Mouse (Mus musculus) kidney, adult 18-20 months (tissue): ENCODE data around the gene Jazf1.

Source experiments
- DNase-seq: peaks from one replicate; pipeline ENCODE4 v3.0.0; 2021

Gene Jazf1

DNA sequence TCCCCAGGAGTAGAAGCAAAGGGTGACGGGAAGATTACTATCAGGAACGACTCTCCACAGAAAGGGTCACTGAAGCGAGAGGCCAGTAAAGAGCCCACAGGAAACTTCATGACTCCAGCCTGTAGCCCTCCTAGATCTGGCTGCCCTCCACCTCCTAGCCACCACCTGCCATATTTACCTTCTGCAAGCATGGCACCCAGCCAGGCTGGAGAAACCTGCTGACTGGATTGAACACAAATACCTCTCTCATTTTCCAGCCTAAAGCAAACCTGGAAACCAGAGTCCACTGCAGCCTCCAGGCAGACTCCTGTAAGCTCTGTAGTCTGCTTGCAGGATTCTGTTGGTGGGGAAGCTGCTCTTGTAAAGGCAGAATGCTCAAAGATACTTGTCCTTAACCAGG is 62.4 kb downstream of the Jazf1 start:
- peak; percentile 7 for DNase-seq

DNA sequence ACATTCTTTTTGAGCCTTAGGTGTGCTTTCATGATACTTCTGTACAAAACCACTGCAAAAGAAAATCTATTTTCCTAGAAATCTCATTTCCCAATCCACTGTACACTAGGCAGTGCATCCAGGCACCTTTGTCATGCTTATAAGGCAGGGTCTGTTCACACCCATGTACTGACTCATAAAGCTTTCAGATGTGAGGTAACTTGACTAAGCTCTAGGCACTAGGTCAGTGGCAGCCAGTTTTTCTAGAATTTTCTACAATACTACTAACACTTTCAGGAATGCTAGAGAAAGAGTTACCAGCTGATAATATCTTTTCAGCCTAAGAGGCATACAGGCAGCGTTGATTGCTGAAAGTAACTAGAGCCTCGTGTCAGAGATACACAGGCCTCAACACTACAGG is 62.9 kb downstream of the Jazf1 start:
- DNase-seq, result no peak

DNA sequence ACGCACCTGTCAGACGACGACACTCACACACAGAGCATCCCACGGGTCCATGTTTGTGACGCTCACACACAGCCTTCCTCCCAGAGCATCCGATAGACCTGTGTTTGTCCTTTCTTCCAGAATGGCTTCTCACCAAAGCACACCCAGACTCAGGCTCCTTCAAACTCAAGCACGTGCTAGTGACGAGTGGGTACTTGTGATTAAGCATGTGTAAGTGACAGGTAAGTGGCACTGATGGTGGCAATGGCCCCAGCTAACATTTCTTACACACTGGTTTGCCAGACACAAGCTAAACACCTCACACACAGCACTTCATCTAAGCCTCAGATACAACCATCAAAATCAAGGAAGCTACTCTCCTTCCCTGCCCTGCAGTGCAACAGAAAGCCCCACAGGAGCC is 77.6 kb downstream of the Jazf1 start:
- no peak for DNase-seq

DNA sequence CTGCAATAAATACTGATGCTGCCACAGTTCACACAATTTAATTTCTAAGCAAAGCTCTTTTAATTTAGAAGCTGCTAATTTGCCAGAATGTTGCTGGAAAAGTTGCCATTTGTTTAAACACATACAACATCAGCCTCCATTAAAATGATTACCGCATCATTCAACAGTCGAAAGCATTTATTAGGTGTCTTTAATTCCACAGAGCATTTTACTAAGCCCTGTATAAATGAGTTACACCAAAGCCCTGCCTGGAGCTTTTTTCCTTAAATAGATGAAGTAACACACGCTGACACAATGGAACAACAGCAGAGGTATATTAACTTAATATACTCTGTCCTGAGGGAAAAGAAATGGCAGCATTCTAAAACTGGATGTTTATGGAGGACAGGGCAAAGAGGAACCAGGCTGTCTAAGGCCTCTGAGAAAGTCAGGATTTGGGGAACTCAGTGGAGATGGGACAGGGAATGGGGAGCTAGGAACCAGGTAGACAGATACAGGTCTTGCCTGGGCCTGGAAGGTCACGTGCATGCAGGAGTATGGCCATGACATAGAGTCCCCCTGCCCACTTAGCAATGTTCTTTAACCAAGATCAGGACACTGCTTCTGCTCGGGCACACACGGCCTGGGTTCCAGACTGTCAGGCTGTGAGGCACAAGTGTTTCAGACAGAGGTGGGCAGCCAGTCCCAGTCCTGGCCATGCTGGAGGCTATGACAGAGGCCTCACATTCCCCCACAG is 80.4 kb downstream of the Jazf1 start:
- no peak for DNase-seq

DNA sequence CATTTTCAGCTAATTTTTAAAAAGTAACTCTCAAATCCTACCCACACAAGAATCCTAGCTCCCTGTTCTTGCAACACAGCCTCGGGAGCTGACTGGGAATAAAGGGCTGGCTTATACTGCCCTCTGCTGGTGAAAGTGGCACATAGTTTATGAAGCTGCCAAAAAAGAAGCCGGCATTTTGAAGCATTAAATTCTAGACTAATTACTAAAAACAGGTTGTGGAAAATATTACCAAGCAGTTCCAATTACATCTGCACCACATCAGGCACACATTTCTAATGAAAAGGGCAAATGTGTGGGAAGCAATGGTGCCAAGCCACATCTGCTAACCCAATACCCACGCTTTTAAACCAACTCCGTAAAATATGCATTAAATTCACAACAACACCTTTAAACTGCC is 81.0 kb downstream of the Jazf1 start:
- DNase-seq, result no peak

DNA sequence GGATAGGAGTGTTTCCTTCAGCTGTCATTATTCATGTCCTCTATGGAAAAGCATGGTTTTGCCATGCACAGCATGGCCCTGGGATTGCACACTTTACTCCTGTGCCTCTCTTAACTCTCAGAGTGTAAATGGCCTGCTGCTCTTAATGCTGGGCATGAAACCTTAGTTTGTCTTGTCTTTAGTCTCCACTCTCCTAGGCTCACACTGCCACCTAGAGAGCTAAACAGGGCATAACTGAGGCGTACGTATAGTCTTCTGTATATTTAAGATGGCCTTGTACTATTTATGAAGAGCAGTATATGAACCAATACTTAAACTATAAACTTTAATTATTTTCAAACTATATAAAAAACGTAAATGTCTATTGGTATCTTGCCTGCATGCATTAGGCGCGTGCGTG is 86.3 kb downstream of the Jazf1 start:
- DNase-seq, result no peak

DNA sequence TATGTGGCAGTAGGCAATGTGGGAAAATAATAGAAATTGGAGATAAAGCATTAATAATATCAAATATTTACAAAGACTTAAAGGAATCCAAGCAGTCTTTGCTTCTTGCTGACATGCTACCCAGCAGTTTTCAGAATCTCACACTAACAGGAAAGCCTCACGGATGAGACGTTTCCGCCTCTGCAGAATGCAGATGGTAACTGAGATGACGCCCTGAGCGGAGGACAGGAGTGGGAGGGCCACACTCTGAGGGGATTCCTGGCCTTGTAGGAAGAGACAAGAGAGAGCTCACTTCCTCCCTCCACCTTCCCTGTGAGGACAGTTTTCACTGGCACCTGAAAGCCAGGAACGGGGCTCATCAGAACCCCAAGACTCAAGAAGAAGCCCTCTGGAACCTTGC is 88.9 kb downstream of the Jazf1 start:
- no peak for DNase-seq

DNA sequence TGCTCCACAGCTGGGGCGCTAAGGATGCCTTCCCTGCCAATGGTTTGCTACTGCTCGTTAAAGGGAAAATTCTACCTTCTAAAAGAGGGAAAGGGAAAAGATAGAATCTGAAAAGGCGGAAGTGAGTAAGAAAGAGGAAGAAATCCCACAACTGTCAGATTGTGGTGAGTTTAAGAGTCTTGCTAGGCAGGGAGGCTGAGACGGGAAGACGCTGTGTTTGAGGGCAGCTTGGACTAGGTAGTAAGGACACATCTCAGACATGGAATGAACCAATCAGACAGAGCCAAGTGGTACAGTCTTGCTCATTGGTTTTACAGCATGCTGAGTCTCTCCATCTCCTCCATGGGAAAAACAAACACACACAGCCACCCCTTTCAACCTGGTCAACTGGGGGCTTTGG is 95.1 kb downstream of the Jazf1 start:
- no peak for DNase-seq

DNA sequence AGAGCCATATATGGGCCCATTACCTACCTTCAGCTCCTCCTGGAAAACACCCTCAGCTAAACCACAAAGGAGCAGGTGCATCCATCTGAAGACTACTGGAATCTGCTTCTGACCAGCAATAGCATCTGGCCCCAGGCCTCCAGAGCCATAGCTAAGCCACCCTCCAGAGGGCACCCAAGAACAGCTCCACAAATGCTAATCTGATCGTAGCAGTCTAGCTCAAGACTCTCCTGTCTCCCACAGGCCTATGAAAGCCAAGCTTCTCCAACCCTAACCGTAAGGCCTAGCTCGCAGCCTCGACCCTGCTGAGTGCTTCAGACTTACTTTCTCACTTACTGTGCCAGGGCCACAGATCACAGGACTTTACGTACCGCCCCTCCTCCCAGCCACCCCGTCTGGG is 96.3 kb downstream of the Jazf1 start:
- DNase-seq, result no peak

DNA sequence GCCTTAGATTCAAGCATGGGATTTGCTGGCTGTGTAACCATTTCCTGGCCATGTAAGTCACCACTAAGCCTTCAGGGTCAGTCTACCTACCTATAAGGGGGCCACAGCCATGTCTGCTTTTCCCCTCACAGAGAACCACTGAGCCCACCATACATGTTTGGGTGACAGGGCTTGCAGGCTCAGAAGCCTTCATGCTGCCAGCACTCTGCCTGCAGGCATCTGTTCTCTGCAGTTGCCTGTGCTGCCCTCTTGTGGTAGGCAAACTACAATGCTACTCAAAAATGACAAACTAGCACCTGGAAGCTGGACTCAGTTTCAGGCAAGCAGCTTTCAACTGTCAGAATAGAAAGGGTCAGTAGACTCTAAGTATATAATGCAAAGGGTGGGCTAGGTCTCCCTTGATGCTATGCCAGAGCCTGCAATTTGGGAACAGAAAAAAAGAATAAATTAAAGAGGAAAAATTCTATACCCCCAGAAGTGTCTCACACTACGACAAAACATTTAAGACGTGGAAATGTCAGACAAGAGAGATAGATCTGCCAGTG is 98.6 kb downstream of the Jazf1 start:
- peak; percentile 54 for DNase-seq

DNA sequence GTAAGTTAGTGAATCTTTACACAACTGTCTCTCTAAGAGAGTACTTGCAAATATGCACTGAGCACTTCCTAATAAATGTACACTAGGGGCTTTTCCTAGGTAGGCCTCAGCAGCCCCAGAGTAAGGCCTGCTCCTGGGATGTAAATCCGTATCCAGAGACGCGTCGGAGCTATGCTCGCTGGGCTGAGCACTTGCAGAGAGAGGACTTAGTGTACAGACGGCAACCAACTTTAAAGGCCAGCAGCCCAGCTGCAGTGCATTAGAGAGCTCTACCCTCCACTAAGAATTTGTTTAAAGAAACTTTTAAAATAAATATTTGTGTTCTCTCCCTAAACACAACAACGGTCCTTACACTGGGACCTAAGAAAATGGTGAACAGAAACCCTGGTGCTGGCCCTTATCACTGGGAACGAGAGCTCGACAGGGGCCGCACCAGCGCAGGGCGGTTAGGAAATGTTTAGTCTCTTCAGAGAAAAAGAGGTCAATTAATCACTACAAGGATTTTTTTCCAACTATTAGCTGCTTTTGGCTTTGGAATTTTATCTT is 100.0 kb downstream of the Jazf1 start:
- no peak for DNase-seq

DNA sequence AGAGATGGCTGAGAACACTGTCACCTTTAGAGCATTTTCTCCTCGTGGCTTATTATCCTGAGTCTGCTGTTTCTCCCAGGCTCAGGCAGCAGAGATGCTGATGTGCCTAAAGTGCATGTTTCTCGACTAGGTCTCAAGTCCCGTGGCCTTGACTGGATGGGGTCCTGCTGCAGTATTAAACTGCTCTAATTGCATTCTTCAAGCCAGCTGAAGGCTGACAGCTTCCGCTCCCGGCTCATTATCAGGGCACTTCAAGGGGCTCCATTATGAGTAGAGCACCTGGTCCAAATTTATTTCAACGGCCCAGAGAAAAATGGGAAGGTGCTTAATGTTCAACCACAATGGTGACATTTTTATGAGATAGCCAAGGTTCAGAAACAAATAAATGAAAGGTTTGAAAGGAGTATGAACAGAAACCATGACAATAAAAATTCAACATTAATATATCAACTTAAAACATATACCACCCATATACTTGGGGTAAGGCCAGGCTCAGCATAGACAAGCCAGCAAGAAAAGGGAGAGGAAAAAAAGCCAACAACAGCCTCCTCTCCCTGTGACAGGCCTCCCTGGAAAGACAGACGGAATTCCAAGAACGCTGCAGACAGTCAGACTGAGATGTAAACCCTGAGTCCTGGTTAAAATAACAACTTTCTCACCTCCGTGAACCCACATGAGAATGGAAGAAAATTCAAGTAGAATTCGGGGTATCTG is 100.7 kb downstream of the Jazf1 start:
- no peak for DNase-seq

DNA sequence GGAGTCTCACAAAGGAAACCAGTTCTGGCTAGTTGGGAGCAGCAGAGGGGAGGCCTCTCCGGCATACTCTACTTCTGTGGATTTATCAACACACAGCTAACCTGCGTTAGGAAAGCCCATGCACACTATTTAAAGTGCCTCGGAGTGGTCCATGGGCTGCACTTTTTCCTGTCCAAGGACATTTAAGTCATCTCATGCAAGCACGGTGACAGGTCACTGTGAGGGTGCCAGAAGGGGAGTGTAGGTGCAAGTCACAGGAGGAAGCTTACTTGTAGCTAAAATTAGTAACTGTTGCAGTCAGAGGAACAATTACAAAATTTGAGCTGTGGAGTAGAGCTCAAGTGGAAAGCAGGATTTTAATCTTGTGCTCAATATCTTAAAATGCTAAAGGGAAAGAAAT is 102.4 kb downstream of the Jazf1 start:
- DNase-seq, result no peak

DNA sequence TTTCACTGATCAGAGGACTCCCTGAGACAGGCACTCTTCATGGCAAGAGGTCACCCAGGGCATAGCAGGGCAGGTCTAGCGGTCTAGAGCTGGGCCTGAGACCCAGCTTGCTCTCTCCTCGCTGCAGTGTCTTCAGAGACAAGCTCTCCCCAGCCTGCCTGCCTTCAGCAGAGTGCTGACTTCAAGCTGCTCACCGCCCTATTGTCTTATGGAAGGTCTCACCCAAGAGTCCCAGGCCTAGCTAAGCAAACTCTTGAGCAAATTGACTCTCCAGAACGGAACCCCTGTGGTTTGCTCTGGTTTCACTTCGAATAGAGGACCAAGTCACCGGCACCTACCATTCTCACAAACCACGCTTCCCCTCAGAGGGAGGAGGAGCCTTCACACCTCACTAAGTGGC is 103.1 kb downstream of the Jazf1 start:
- no peak for DNase-seq

DNA sequence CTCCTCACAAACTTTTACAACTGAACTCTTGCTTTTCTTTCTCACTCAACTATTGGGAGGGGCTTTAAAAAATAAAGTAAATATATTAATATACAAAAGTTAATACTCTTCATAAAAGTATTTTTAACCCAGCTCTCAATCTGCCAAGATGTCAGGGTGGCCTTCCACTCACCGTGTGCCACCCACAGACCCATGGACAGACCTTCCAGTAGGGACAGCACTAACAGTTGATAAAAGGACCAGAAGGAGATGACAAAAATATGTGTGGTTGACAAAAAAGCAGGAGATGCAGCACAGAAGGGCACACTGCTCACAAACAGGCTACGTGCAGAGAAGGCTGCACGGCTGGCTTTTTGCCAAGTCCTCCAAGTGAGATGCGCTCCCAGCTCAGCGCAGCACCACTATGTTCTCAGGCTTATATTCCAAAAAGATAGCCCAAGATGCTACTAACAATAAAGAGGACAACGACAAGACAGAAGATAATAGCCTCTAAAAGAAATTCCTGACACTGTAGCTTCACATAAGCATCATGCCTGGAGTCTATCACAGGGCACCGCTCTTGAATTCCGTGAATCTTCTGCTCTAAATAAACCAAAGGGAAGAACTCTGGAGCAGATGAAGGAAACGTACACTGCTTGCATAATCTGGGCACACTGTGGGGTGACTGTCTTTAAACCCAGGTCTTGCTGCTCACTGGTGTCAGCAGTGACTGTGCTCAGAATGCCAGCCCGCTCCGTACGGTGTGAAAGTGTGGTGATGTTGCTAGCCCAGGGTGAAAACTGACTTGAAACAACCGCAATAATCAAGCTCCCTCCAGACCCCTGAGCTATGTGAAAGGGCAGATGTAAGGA is 104.4 kb downstream of the Jazf1 start:
- no peak for DNase-seq

DNA sequence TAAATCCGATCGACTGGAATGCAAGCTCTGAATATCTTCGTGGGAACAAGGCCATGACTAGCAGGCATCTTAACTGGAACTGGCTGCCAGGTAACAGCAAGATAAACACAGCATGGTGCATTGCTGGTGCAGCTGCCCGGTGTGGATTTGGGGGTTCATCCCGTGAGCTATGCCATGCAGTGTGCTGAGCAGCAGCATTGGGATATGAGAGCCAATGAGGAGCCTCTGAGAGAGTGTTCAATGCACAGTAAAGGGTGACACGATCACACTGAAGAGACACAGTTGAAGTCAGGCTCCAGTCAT is 105.0 kb downstream of the Jazf1 start:
- DNase-seq, result no peak

DNA sequence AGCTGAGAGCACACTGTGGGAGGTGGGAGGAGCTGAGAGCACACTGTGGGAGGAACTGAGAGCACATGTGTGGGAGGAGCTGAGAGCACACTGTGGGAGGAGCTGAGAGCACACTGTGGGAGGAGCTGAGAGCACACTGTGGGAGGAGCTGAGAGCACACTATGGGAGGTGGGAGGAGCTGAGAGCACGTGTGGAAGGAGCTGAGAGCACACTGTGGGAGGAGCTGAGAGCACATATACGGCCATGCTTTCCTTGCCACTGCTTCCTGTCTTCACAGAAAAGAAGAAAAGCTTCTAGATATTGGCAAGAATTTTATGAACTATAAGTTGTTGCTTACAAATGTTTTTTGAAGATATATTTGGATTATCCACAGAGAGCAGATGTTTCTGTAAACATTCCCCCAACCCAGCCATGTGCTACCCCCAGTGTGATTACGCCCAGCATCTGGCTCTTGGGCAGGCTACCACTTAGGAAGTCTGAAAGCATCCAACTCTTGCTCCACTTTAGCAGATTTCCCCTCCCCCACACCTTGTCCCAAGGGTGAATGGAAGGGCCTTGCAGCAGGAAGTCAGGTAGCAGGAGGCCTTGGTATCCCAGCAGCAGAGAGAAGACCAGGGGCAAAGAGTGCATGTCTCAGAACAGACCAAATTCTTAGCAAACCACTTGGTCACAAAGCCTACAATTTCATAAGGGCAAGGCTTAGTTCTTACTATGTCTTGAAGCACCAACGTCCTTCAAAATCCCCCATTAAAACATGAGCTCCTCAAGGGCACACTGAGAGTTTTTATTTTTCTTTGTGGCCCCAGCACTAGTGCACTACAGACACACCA is 105.6 kb downstream of the Jazf1 start:
- DNase-seq, result no peak

DNA sequence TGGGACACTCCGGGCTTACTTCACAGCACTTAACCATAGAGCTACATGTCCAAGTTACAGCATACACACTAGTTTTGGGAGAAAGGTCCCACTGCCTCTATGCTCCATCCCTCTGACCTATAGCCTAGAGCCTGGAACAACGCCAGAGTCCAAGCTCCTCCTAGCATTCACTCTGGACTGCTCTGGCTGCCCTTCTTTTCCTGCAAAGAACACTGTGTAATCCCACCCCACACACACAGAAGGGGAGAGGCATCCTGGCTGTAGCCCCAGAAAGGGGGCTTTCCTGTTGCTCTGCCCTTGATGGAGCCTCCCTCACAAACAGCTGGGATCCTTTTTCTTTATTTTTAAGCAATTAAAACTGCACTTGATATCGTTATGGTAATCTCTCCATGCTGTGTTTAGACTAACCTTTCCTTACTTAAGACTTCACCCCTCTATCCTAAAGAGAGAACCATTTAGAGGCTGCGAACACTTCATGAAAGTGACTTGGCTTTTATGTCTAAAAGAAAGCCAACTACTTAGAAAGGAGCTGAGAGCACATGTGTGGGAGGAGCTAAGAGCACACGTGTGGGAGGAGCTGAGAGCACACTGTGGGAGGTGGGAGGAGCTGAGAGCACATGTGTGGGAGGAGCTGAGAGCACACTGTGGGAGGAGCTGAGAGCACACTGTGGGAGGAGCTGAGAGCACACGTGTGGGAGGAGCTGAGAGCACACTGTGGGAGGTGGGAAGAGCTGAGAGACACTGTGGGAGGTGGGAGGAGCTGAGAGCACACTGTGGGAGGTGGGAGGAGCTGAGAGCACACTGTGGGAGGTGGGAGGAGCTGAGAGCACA is 106.6 kb downstream of the Jazf1 start:
- no peak for DNase-seq

DNA sequence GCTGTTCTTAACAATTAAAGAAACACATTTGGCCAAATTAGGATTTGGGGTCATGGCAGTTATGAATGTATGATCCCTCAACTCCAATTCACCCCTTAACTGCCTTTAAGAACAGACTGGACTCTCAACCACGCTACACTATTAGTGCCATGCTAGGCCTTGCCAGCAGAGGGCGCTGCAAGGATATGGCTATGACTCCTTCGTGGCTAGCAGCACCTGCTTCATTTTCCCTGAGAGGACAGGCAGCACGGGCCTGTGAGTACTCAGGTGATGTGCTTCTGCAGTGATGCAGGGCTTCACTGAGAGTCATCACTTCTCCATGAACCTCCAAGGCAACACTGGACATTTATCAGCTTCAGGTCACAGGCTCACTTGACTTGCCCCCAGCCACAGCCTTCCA is 110.7 kb downstream of the Jazf1 start:
- DNase-seq, result peak; percentile 75

DNA sequence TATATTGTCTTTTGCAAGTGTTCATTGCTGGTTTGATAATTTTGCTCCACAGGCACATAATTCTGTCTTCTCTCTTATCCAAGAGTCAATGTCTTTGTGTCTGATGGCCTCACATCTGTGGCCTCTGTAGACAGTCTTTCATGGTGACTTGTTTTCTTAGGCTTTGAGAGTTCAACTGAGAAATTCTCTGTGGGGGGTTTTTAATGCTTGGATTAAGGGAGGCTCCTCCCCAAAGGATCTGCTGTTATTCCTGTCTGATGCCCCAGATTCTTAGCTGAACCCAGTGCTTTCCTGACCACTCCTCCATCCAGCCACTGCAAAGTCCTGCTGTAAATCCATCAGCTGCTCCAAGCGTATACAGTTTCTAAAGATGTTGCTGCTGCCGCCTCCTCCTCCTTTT is 112.3 kb downstream of the Jazf1 start:
- no peak for DNase-seq

DNA sequence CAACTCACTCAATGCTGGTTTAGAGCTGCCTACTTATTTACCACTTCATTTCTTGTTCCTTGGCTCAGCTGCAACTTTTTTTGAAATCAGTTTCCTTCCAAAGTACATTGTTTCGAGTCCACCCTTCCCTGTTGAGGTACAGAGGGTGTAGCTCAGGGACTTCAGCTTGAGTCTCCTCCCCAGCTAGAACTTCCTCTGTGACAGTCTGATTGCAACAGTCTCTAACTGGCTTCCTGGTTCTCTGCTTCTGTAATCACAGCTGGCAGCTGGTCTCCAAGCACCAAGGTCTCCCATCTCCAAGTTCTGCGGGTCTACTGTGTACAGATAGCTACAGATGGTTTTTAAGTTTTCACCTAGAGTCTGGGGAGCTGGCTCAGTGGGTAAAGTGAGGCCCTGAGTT is 113.1 kb downstream of the Jazf1 start:
- DNase-seq, result no peak

DNA sequence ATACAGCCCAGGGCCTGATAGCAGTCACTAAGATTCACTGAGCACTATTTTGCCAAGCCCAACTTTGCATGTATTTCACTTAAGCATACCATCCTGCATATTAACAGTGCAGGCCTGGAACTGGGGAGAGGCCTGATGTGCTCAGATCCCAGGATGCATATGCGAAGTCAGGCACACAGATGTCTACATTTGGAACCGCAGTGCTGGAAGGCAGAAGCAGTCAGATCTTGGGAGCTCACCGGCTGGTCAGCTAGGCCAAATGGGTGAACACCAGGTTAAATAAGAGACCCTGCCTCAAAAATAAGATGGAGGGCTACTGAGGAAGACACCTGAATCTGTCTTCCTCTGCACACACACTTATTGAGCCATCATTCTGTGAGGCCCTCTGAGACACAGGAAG is 113.6 kb downstream of the Jazf1 start:
- DNase-seq, result no peak
